Mouse (Mus musculus): ENCODE measurements around the gene Mtus2. TPM values are rescaled to one million over a fixed set of nuclear protein-coding genes. Genes with fewer than 3 reads are reported as not detected.

The Mtus2 gene
- total RNA-seq, 2 experiments from 2014 or later = 5.4 TPM; not detected in 1

GRCm38 (mm10) chr5:148245386-148245785 lies 288.3 kb downstream of the Mtus2 start:
- no peak for ATAC-seq (replicated peaks; ENCODE audit: low FRiP score, poor library complexity, severe bottlenecking)

GRCm38 (mm10) chr5:148248236-148248635 lies 291.1 kb downstream of the Mtus2 start:
- ATAC-seq (replicated peaks; ENCODE audit: low FRiP score, poor library complexity, severe bottlenecking) = no peak

- ATAC-seq (replicated peaks; ENCODE audit: low FRiP score, poor library complexity, severe bottlenecking) = no peak
Observed at GRCm38 (mm10) chr5:148251847-148252246, 294.7 kb downstream of the Mtus2 start.

GRCm38 (mm10) chr5:148262016-148262415 lies 304.9 kb downstream of the Mtus2 start:
- no peak for ATAC-seq (replicated peaks; ENCODE audit: low FRiP score, poor library complexity, severe bottlenecking)

GRCm38 (mm10) chr5:148264819-148265707 lies 307.9 kb downstream of the Mtus2 start:
- ATAC-seq (replicated peaks; ENCODE audit: low FRiP score, poor library complexity, severe bottlenecking) = no peak

GRCm38 (mm10) chr5:148266841-148267240 lies 309.7 kb downstream of the Mtus2 start:
- no peak for ATAC-seq (replicated peaks; ENCODE audit: low FRiP score, poor library complexity, severe bottlenecking)

- no peak for ATAC-seq (replicated peaks; ENCODE audit: low FRiP score, poor library complexity, severe bottlenecking)
Observed at GRCm38 (mm10) chr5:148267446-148267845, 310.3 kb downstream of the Mtus2 start.

- no peak for ATAC-seq (replicated peaks; ENCODE audit: low FRiP score, poor library complexity, severe bottlenecking)
Observed at GRCm38 (mm10) chr5:148272065-148272464, 314.9 kb downstream of the Mtus2 start.

GRCm38 (mm10) chr5:148272771-148273170 lies 315.7 kb downstream of the Mtus2 start:
- ATAC-seq (replicated peaks; ENCODE audit: low FRiP score, poor library complexity, severe bottlenecking) = no peak

- no peak for ATAC-seq (replicated peaks; ENCODE audit: low FRiP score, poor library complexity, severe bottlenecking)
Observed at GRCm38 (mm10) chr5:148278233-148278632, 321.1 kb downstream of the Mtus2 start.

- ATAC-seq (replicated peaks; ENCODE audit: low FRiP score, poor library complexity, severe bottlenecking) = no peak
Observed at GRCm38 (mm10) chr5:148280321-148280720, 323.2 kb downstream of the Mtus2 start.

GRCm38 (mm10) chr5:148282093-148282492 lies 325.0 kb downstream of the Mtus2 start:
- ATAC-seq (replicated peaks; ENCODE audit: low FRiP score, poor library complexity, severe bottlenecking) = no peak

- ATAC-seq (replicated peaks; ENCODE audit: low FRiP score, poor library complexity, severe bottlenecking) = no peak
Observed at GRCm38 (mm10) chr5:148282631-148283030, 325.5 kb downstream of the Mtus2 start.

- no peak for ATAC-seq (replicated peaks; ENCODE audit: low FRiP score, poor library complexity, severe bottlenecking)
Observed at GRCm38 (mm10) chr5:148283177-148283576, 326.1 kb downstream of the Mtus2 start.

- ATAC-seq (replicated peaks; ENCODE audit: low FRiP score, poor library complexity, severe bottlenecking) = no peak
Observed at GRCm38 (mm10) chr5:148283584-148283983, 326.5 kb downstream of the Mtus2 start.

GRCm38 (mm10) chr5:148287529-148287928 lies 330.4 kb downstream of the Mtus2 start:
- ATAC-seq (replicated peaks; ENCODE audit: low FRiP score, poor library complexity, severe bottlenecking) = no peak

GRCm38 (mm10) chr5:148288804-148289203 lies 331.7 kb downstream of the Mtus2 start:
- ATAC-seq (replicated peaks; ENCODE audit: low FRiP score, poor library complexity, severe bottlenecking) = no peak

- no peak for ATAC-seq (replicated peaks; ENCODE audit: low FRiP score, poor library complexity, severe bottlenecking)
Observed at GRCm38 (mm10) chr5:148289951-148290350, 332.8 kb downstream of the Mtus2 start.

GRCm38 (mm10) chr5:148292862-148293261 lies 335.7 kb downstream of the Mtus2 start:
- no peak for ATAC-seq (replicated peaks; ENCODE audit: low FRiP score, poor library complexity, severe bottlenecking)

GRCm38 (mm10) chr5:148293346-148293745 lies 336.2 kb downstream of the Mtus2 start:
- no peak for ATAC-seq (replicated peaks; ENCODE audit: low FRiP score, poor library complexity, severe bottlenecking)

GRCm38 (mm10) chr5:148302968-148303367 lies 345.8 kb downstream of the Mtus2 start:
- ATAC-seq (replicated peaks; ENCODE audit: low FRiP score, poor library complexity, severe bottlenecking) = no peak

GRCm38 (mm10) chr5:148304112-148304511 lies 347.0 kb downstream of the Mtus2 start:
- ATAC-seq (replicated peaks; ENCODE audit: low FRiP score, poor library complexity, severe bottlenecking) = no peak
